Mouse (Mus musculus): ENCODE data around the gene Cnih3. TPM values are rescaled to one million over a fixed set of nuclear protein-coding genes. Genes with fewer than 3 reads are reported as not detected.

Cnih3 gene
- not detected for polyA plus RNA-seq (2017; shearing (Covaris generic))

GRCm38 (mm10) chr1:181352367-181353199, at the start of gene Cnih3:
Gene Cnih3, plus strand, starts transcription at chr1:181352628.

Other genes with a start within 250 kb of the Cnih3 start
- gene Nvl, start 208.4 kb upstream of the Cnih3 start, polyA plus RNA-seq (2017; shearing (Covaris generic)) = 27.6 TPM
- gene Cnih4, start 207.9 kb upstream of the Cnih3 start, polyA plus RNA-seq (2017; shearing (Covaris generic)) = 76.1 TPM
- gene Wdr26, start 140.6 kb upstream of the Cnih3 start, polyA plus RNA-seq (2017; shearing (Covaris generic)) = 21.2 TPM
- not detected for gene Ccdc121, start 158.8 kb downstream of the Cnih3 start, polyA plus RNA-seq (2017; shearing (Covaris generic))
- 2.2 TPM for gene Dnah14, start 223.9 kb downstream of the Cnih3 start, polyA plus RNA-seq (2017; shearing (Covaris generic))

Data from CD4-positive, CD25-positive, alpha-beta regulatory T cell, adult 9 weeks (primary cell).